ENCODE assay signal across 8 mouse cellular contexts in genomic region chr3:123506699-123507662, GRCm38 (mm10).
DNase-seq lines count a peak whose midpoint lies in the region; ATAC-seq and TF ChIP-seq lines count a peak whose summit lies in the region.

No protein-coding gene starts in this region.

- no peak for TF ChIP-seq POLR2A in kidney, adult 2 months (IDR thresholded peaks at IDR 0.05; ENCODE audit: low read depth, low read length)

- peak overlapping the region; percentile 64; the same call in 1 of the 2 replicates for H3K9ac ChIP-seq in forebrain, postnatal 0 days
- peak overlapping the region; percentile 59 for H3K9ac ChIP-seq in limb, embryonic 15.5 days
- peak overlapping the region; percentile 78 for H3K9ac ChIP-seq in neural tube, embryonic 14.5 days (replicated peaks; ENCODE audit: low read depth, low read length)

- peak overlapping the region; percentile 63 for H3K4me2 ChIP-seq in forebrain, postnatal 0 days (ENCODE audit: low read depth)
- H3K4me2 ChIP-seq in limb, embryonic 15.5 days: peak overlapping the region; percentile 57
- peak overlapping the region; percentile 80 for H3K4me2 ChIP-seq in neural tube, embryonic 14.5 days (ENCODE audit: low read depth, low read length)

- WGBS in kidney, adult 2 months: 5% methylated on average over 6 of the region's 6 CpGs
- WGBS in forebrain, postnatal 0 days: 6% methylated on average over 6 of the region's 6 CpGs
- WGBS in limb, embryonic 15.5 days: 5% methylated on average over 6 of the region's 6 CpGs
- WGBS in neural tube, embryonic 14.5 days: 5% methylated on average over 6 of the region's 6 CpGs

- no peak for ATAC-seq in forebrain, postnatal 0 days
- no peak for ATAC-seq in limb, embryonic 15.5 days (ENCODE audit: insufficient number of reproducible peaks, low FRiP score, low TSS enrichment, low read depth)
- ATAC-seq in neural tube, embryonic 14.5 days (ENCODE audit: low read depth): no peak

- no peaks in the 10 kb centered on the region for H3K36me3 ChIP-seq in kidney, adult 2 months (ENCODE audit: control insufficient read depth, insufficient read depth, low read length)
- peaks cover 8% of the 10 kb centered on the region; the same call in 1 of the 2 replicates for H3K36me3 ChIP-seq in forebrain, postnatal 0 days (ENCODE audit: insufficient read depth)
- peaks cover 7% of the 10 kb centered on the region; the same call in 1 of the 2 replicates for H3K36me3 ChIP-seq in limb, embryonic 15.5 days
- H3K36me3 ChIP-seq in neural tube, embryonic 14.5 days (ENCODE audit: control insufficient read depth, insufficient read depth, low read length): no peaks in the 10 kb centered on the region; the same call in 1 of the 2 replicates

- no peak overlapping the region for H3K27ac ChIP-seq in kidney, adult 2 months (ENCODE audit: insufficient read depth, low read depth, low read length)
- no peak overlapping the region for H3K27ac ChIP-seq in forebrain, postnatal 0 days (ENCODE audit: low read depth, low read length)
- H3K27ac ChIP-seq in limb, embryonic 15.5 days: peak overlapping the region; percentile 86
- no peak overlapping the region; the same call in 1 of the 2 replicates for H3K27ac ChIP-seq in neural tube, embryonic 14.5 days (ENCODE audit: low read depth, low read length)

- no peaks in the 10 kb centered on the region for H3K27me3 ChIP-seq in kidney, adult 2 months (replicated peaks; ENCODE audit: control insufficient read depth, insufficient read depth, low read length)
- no peaks in the 10 kb centered on the region for H3K27me3 ChIP-seq in forebrain, postnatal 0 days (ENCODE audit: insufficient read depth, low read length)
- H3K27me3 ChIP-seq in limb, embryonic 15.5 days: no peaks in the 10 kb centered on the region
- no peaks in the 10 kb centered on the region for H3K27me3 ChIP-seq in neural tube, embryonic 14.5 days (ENCODE audit: control insufficient read depth, insufficient read depth, low read length)

- no peaks in the 10 kb centered on the region for H3K9me3 ChIP-seq in forebrain, postnatal 0 days (ENCODE audit: low read length)
- no peaks in the 10 kb centered on the region for H3K9me3 ChIP-seq in limb, embryonic 15.5 days
- no peaks in the 10 kb centered on the region for H3K9me3 ChIP-seq in neural tube, embryonic 14.5 days (ENCODE audit: control insufficient read depth, low read length)

- TF ChIP-seq CTCF in kidney, adult 2 months (conservative IDR thresholded peaks at IDR 0.05; ENCODE audit: insufficient read depth, insufficient read length, low read depth, low read length): peak; percentile 17; the same call in 1 of the 2 replicates
- TF ChIP-seq CTCF in forebrain, postnatal 0 days (IDR thresholded peaks at IDR 0.05; ENCODE audit: low read depth): peak; percentile 59

- H3K4me1 ChIP-seq in kidney, adult 2 months (ENCODE audit: control insufficient read depth, insufficient read depth, low read length): peaks cover 11% of the 10 kb centered on the region; the same call in 1 of the 2 replicates
- H3K4me1 ChIP-seq in forebrain, postnatal 0 days (ENCODE audit: insufficient read depth): peaks cover 18% of the 10 kb centered on the region
- peaks cover 15% of the 10 kb centered on the region for H3K4me1 ChIP-seq in limb, embryonic 15.5 days
- peaks cover 19% of the 10 kb centered on the region for H3K4me1 ChIP-seq in neural tube, embryonic 14.5 days (ENCODE audit: control insufficient read depth, insufficient read depth, low read length)

- H3K4me3 ChIP-seq in kidney, adult 2 months (ENCODE audit: insufficient read depth, low read depth, low read length): peak overlapping the region; percentile 85
- H3K4me3 ChIP-seq in forebrain, postnatal 0 days (ENCODE audit: low read depth, low read length): peak overlapping the region; percentile 79
- H3K4me3 ChIP-seq in limb, embryonic 15.5 days: peak overlapping the region; percentile 67
- peak overlapping the region; percentile 75 for H3K4me3 ChIP-seq in neural tube, embryonic 14.5 days (ENCODE audit: low read depth, low read length)

- intact Hi-C loops in left cerebral cortex, postnatal 4 days (cut with DNase I): loop anchor here (10.0 kb wide), 1 partner anchor 122 kb away; the partner anchor contains the start of gene Mettl14

- DNase-seq in kidney, adult 2 months: peak; percentile 46
- DNase-seq in kidney, adult 8-10 months: no peak
- peak; percentile 76 for DNase-seq in adipocyte (ENCODE audit: low spot score)
- no peak for DNase-seq in forebrain, postnatal 0 days
- no peak for DNase-seq in left cerebral cortex, postnatal 4 days
- DNase-seq in urinary bladder, postnatal 4 days (ENCODE audit: low spot score in 2 of 2): no peak

Comparison
In these comparisons a context has a peak if more than half of its experiments do, and no peak if none do; other contexts are left out.
1. DNase-seq: peak in kidney, adult 2 months (single experiment) and adipocyte (single experiment); none in kidney, adult 8-10 months (0 of 2), forebrain, postnatal 0 days (single experiment), left cerebral cortex, postnatal 4 days (single experiment) and urinary bladder, postnatal 4 days (0 of 2).
2. Peak in every context shown above with its lines, with median percentiles within 50 percentile points of each other: H3K4me3 ChIP-seq, H3K4me2 ChIP-seq and H3K9ac ChIP-seq.